Mouse (Mus musculus): ENCODE results near the gene Adcy6. TPM values are rescaled to one million over a fixed set of nuclear protein-coding genes. Genes with fewer than 3 reads are reported as not detected.
A peak's percentile ranks its signal among the peaks of the same experiment; 100 is the strongest.

Gene Adcy6
- polyA plus RNA-seq, 1 experiment, result 65.2 TPM

GRCm38 (mm10) chr15:98573293-98573692 is 36.6 kb downstream of the Adcy6 start:
- no peaks in the 10 kb centered on the region; the same call in 1 of the 2 replicates for H3K4me1 ChIP-seq (ENCODE audit: control insufficient read depth, insufficient read depth, low read length)
- TF ChIP-seq CTCF (IDR thresholded peaks at IDR 0.05; ENCODE audit: control insufficient read depth, insufficient read depth, low read length), result no peak
- H3K27ac ChIP-seq (ENCODE audit: control insufficient read depth, insufficient read depth, low read depth, low read length, poor library complexity), result no peak overlapping the region
- 84% methylated on average over 4 of the region's 4 CpGs for WGBS
- H3K4me3 ChIP-seq (replicated peaks; ENCODE audit: control insufficient read depth, low read depth, low read length), result no peak overlapping the region

- Histone ChIP-seq H3K4me3 (replicated peaks; ENCODE audit: control insufficient read depth, low read depth, low read length) (peak within 1 kb of the TSS; percentile 1), H3K4me1 (ENCODE audit: control insufficient read depth, insufficient read depth, low read length) (no peaks in the 10 kb centered on the region; the same call in 1 of the 2 replicates), H3K27ac (ENCODE audit: control insufficient read depth, insufficient read depth, low read depth, low read length, poor library complexity) (peak within 1 kb of the TSS; percentile 28; the same call in 1 of the 2 replicates)
- TF ChIP-seq CTCF (IDR thresholded peaks at IDR 0.05; ENCODE audit: control insufficient read depth, insufficient read depth, low read length), result no peak
- TF ChIP-seq POLR2A (IDR thresholded peaks at IDR 0.05; ENCODE audit: borderline replicate concordance, control insufficient read depth, low read depth, low read length), result no peak
- WGBS, result 43% methylated on average over 10 of the region's 10 CpGs
Observed at GRCm38 (mm10) chr15:98570873-98571538, 38.9 kb downstream of the Adcy6 start, which contains the start of the genes Ccnt1 and 4930415O20Rik. Gene Ccnt1 (minus strand): TSS chr15:98570923. Gene 4930415O20Rik (plus strand): TSS chr15:98571004.

- H3K4me3 ChIP-seq (replicated peaks; ENCODE audit: control insufficient read depth, low read depth, low read length), result peak overlapping the region; percentile 1
- H3K4me1 ChIP-seq (ENCODE audit: control insufficient read depth, insufficient read depth, low read length), result peaks cover 1% of the 10 kb centered on the region; the same call in 1 of the 2 replicates
- 80% methylated on average over 4 of the region's 4 CpGs for WGBS
- TF ChIP-seq CTCF (IDR thresholded peaks at IDR 0.05; ENCODE audit: control insufficient read depth, insufficient read depth, low read length) (no peak), POLR2A (IDR thresholded peaks at IDR 0.05; ENCODE audit: borderline replicate concordance, control insufficient read depth, low read depth, low read length) (no peak)
- H3K27ac ChIP-seq (ENCODE audit: control insufficient read depth, insufficient read depth, low read depth, low read length, poor library complexity), result no peak overlapping the region; the same call in 1 of the 2 replicates
Observed at GRCm38 (mm10) chr15:98569795-98570365, 40.0 kb downstream of the Adcy6 start.

- Histone ChIP-seq H3K4me3 (replicated peaks; ENCODE audit: control insufficient read depth, low read depth, low read length) (no peak overlapping the region), H3K4me1 (ENCODE audit: control insufficient read depth, insufficient read depth, low read length) (peaks cover 1% of the 10 kb centered on the region; the same call in 1 of the 2 replicates), H3K27ac (ENCODE audit: control insufficient read depth, insufficient read depth, low read depth, low read length, poor library complexity) (no peak overlapping the region)
- WGBS, result 74% methylated on average over 7 of the region's 7 CpGs
- TF ChIP-seq CTCF (IDR thresholded peaks at IDR 0.05; ENCODE audit: control insufficient read depth, insufficient read depth, low read length) (no peak), POLR2A (IDR thresholded peaks at IDR 0.05; ENCODE audit: borderline replicate concordance, control insufficient read depth, low read depth, low read length) (no peak)
Observed at GRCm38 (mm10) chr15:98569216-98569615, 40.7 kb downstream of the Adcy6 start.

- H3K4me1 ChIP-seq (ENCODE audit: control insufficient read depth, insufficient read depth, low read length), result peaks cover 1% of the 10 kb centered on the region; the same call in 1 of the 2 replicates
- peak overlapping the region; percentile 98 for H3K27ac ChIP-seq (ENCODE audit: control insufficient read depth, insufficient read depth, low read depth, low read length, poor library complexity)
- 5% methylated on average over 22 of the region's 22 CpGs for WGBS
- no peak for TF ChIP-seq CTCF (IDR thresholded peaks at IDR 0.05; ENCODE audit: control insufficient read depth, insufficient read depth, low read length)
- no peak for TF ChIP-seq POLR2A (IDR thresholded peaks at IDR 0.05; ENCODE audit: borderline replicate concordance, control insufficient read depth, low read depth, low read length)
- H3K4me3 ChIP-seq (replicated peaks; ENCODE audit: control insufficient read depth, low read depth, low read length), result peak overlapping the region; percentile 94
Observed at GRCm38 (mm10) chr15:98568256-98569033, 41.4 kb downstream of the Adcy6 start.

GRCm38 (mm10) chr15:98567278-98568134 is 42.4 kb downstream of the Adcy6 start:
- WGBS, result under 1% methylated on average over 88 of the region's 88 CpGs
- TF ChIP-seq CTCF (IDR thresholded peaks at IDR 0.05; ENCODE audit: control insufficient read depth, insufficient read depth, low read length) (peak; percentile 5; the same call in 1 of the 2 replicates), POLR2A (IDR thresholded peaks at IDR 0.05; ENCODE audit: borderline replicate concordance, control insufficient read depth, low read depth, low read length) (peak; percentile 86)
- H3K4me1 ChIP-seq (ENCODE audit: control insufficient read depth, insufficient read depth, low read length), result peaks cover 1% of the 10 kb centered on the region; the same call in 1 of the 2 replicates

GRCm38 (mm10) chr15:98566973-98567277 is 43.0 kb downstream of the Adcy6 start:
- TF ChIP-seq POLR2A (IDR thresholded peaks at IDR 0.05; ENCODE audit: borderline replicate concordance, control insufficient read depth, low read depth, low read length) (no peak), CTCF (IDR thresholded peaks at IDR 0.05; ENCODE audit: control insufficient read depth, insufficient read depth, low read length) (no peak)
- H3K4me3 ChIP-seq (replicated peaks; ENCODE audit: control insufficient read depth, low read depth, low read length), result peak overlapping the region; percentile 94
- WGBS, result under 1% methylated on average over 15 of the region's 15 CpGs
- peaks cover 1% of the 10 kb centered on the region; the same call in 1 of the 2 replicates for H3K4me1 ChIP-seq (ENCODE audit: control insufficient read depth, insufficient read depth, low read length)
- H3K27ac ChIP-seq (ENCODE audit: control insufficient read depth, insufficient read depth, low read depth, low read length, poor library complexity), result peak overlapping the region; percentile 98

More at GRCm38 (mm10) chr15:98567278-98568134, 42.4 kb downstream of the Adcy6 start:
- Histone ChIP-seq H3K4me3 (replicated peaks; ENCODE audit: control insufficient read depth, low read depth, low read length) (peak overlapping the region; percentile 94), H3K27ac (ENCODE audit: control insufficient read depth, insufficient read depth, low read depth, low read length, poor library complexity) (peak overlapping the region; percentile 98)
